In genomic region chr8:117386142-117386541, GRCm38 (mm10) we compare ENCODE assay signal across 10 mouse cellular contexts.
DNase-seq lines count a peak whose midpoint lies in the region; ATAC-seq and TF ChIP-seq lines count a peak whose summit lies in the region.
"Had no signal": no experiment of that assay in that cellular context is flagged by ENCODE, and none has a peak within 500 bp of the region (broad histone marks: within the 10 kb centered on the region; RNA-seq: fewer than 3 reads in every experiment).

No protein-coding gene starts in this region.

- WGBS in forebrain, embryonic 12.5 days = 75% methylated on average over 2 of the region's 2 CpGs

- H3K9me3 ChIP-seq in G1E (replicated peaks) = peaks cover 17% of the 10 kb centered on the region
- H3K9me3 ChIP-seq in forebrain, embryonic 12.5 days = no peaks in the 10 kb centered on the region
- H3K9me3 ChIP-seq: hindbrain, embryonic 15.5 days had no signal

- DNase-seq in cerebellum, postnatal 10 days = peak; percentile 44 to 49
- no peak for DNase-seq in cerebellum, adult 18-20 months
- DNase-seq in layer of hippocampus, adult 2 months (ENCODE audit: low spot score in 2 of 2) = peak in 1 of 2 experiments; percentile 54
- no peak for DNase-seq in layer of hippocampus, adult 8-10 months (ENCODE audit: low spot score in 2 of 2)
- no peak for DNase-seq in G1E (ENCODE audit: low spot score)
- DNase-seq in heart, adult 8-10 months (ENCODE audit: low spot score) = no peak

- ATAC-seq in G1E (ENCODE audit: extremely low read depth, insufficient number of reproducible peaks, low FRiP score, poor library complexity, severe bottlenecking) = no peak
- ATAC-seq in megakaryocyte, adult 5-6 weeks (ENCODE audit: poor library complexity, severe bottlenecking) = peak; percentile 59; the same call in 1 of the 2 replicates
- no peak for ATAC-seq in forebrain, embryonic 12.5 days (ENCODE audit: low FRiP score)
- ATAC-seq: Patski had no signal

- H3K4me3 ChIP-seq in layer of hippocampus, adult 2 months = no peak overlapping the region
- no peak overlapping the region for H3K4me3 ChIP-seq in G1E (ENCODE audit: low read depth, low read length)
- no peak overlapping the region for H3K4me3 ChIP-seq in forebrain, embryonic 12.5 days (replicated peaks)
- H3K4me3 ChIP-seq: hindbrain, embryonic 15.5 days had no signal

- TF ChIP-seq CTCF in layer of hippocampus, adult 2 months (conservative IDR thresholded peaks at IDR 0.05) = peak; percentile 82
- TF ChIP-seq CTCF in G1E (IDR thresholded peaks at IDR 0.05; ENCODE audit: low read depth, low read length) = peak; percentile 25; the same call in 1 of the 2 replicates

- H3K4me1 ChIP-seq in G1E (ENCODE audit: insufficient read depth, low read depth, low read length) = no peaks in the 10 kb centered on the region
- H3K4me1 ChIP-seq in forebrain, embryonic 12.5 days = peaks cover 7% of the 10 kb centered on the region

- peaks cover 97% of the 10 kb centered on the region for H3K36me3 ChIP-seq in G1E (replicated peaks)
- H3K36me3 ChIP-seq in forebrain, embryonic 12.5 days (replicated peaks) = peaks cover 21% of the 10 kb centered on the region
- H3K36me3 ChIP-seq: hindbrain, embryonic 15.5 days had no signal

- no peak overlapping the region for H3K9ac ChIP-seq in forebrain, embryonic 12.5 days
- H3K9ac ChIP-seq: hindbrain, embryonic 15.5 days had no signal

- no peaks in the 10 kb centered on the region for H3K27me3 ChIP-seq in G1E (ENCODE audit: insufficient read depth, low read length)
- no peaks in the 10 kb centered on the region for H3K27me3 ChIP-seq in forebrain, embryonic 12.5 days
- H3K27me3 ChIP-seq: hindbrain, embryonic 15.5 days; Patski had no signal

- H3K27ac ChIP-seq in layer of hippocampus, adult 2 months = no peak overlapping the region
- H3K27ac ChIP-seq in forebrain, embryonic 12.5 days = no peak overlapping the region
- H3K27ac ChIP-seq: hindbrain, embryonic 15.5 days had no signal

- no peak overlapping the region for H3K4me2 ChIP-seq in forebrain, embryonic 12.5 days
- H3K4me2 ChIP-seq: hindbrain, embryonic 15.5 days had no signal

Comparison
In these comparisons a context has a peak if more than half of its experiments do, and no peak if none do; other contexts are left out.
1. DNase-seq: peak in cerebellum, postnatal 10 days (2 of 2); none in cerebellum, adult 18-20 months (0 of 2), layer of hippocampus, adult 8-10 months (0 of 2), G1E (single experiment) and heart, adult 8-10 months (single experiment).